Mouse (Mus musculus): ENCODE measurements around the gene Crtac1. TPM values are rescaled to one million over a fixed set of nuclear protein-coding genes. Genes with fewer than 3 reads are reported as not detected.

The Crtac1 gene
- total RNA-seq, 1 experiment from 2014 or later, result 0.37 TPM

- DNase-seq, result peak; percentile 87
Observed at GRCm38 (mm10) chr19:42325894-42326293, 105.7 kb downstream of the Crtac1 start.

- DNase-seq, result no peak
Observed at GRCm38 (mm10) chr19:42322357-42323090, 109.1 kb downstream of the Crtac1 start.

GRCm38 (mm10) chr19:42321936-42322335, 109.6 kb downstream of the Crtac1 start:
- no peak for DNase-seq

GRCm38 (mm10) chr19:42317648-42318425, 113.7 kb downstream of the Crtac1 start:
- no peak for DNase-seq

- DNase-seq, result no peak
Observed at GRCm38 (mm10) chr19:42316998-42317397, 114.6 kb downstream of the Crtac1 start.

- DNase-seq, result no peak
Observed at GRCm38 (mm10) chr19:42316525-42316924, 115.1 kb downstream of the Crtac1 start.

GRCm38 (mm10) chr19:42315914-42316313, 115.7 kb downstream of the Crtac1 start:
- DNase-seq, result peak; percentile 86

GRCm38 (mm10) chr19:42315070-42315679, 116.4 kb downstream of the Crtac1 start:
- no peak for DNase-seq

GRCm38 (mm10) chr19:42312191-42312590, 119.4 kb downstream of the Crtac1 start:
- no peak for DNase-seq

GRCm38 (mm10) chr19:42311332-42311731, 120.3 kb downstream of the Crtac1 start:
- no peak for DNase-seq

- DNase-seq, result no peak
Observed at GRCm38 (mm10) chr19:42308931-42309330, 122.7 kb downstream of the Crtac1 start.

- DNase-seq, result peak; percentile 22
Observed at GRCm38 (mm10) chr19:42307019-42307418, 124.6 kb downstream of the Crtac1 start.

- DNase-seq, result peak; percentile 23
Observed at GRCm38 (mm10) chr19:42306202-42306601, 125.4 kb downstream of the Crtac1 start.

- DNase-seq, result no peak
Observed at GRCm38 (mm10) chr19:42305746-42306145, 125.8 kb downstream of the Crtac1 start.

GRCm38 (mm10) chr19:42304506-42304905, 127.1 kb downstream of the Crtac1 start:
- no peak for DNase-seq

GRCm38 (mm10) chr19:42303210-42303813, 128.3 kb downstream of the Crtac1 start:
- no peak for DNase-seq

GRCm38 (mm10) chr19:42293216-42293615, 138.4 kb downstream of the Crtac1 start:
- DNase-seq, result no peak

GRCm38 (mm10) chr19:42292106-42292505, 139.5 kb downstream of the Crtac1 start:
- DNase-seq, result no peak

GRCm38 (mm10) chr19:42290954-42291661, 140.5 kb downstream of the Crtac1 start:
- DNase-seq, result no peak

GRCm38 (mm10) chr19:42288361-42288760, 143.2 kb downstream of the Crtac1 start:
- no peak for DNase-seq

GRCm38 (mm10) chr19:42284178-42284577, 147.4 kb downstream of the Crtac1 start:
- DNase-seq, result no peak

GRCm38 (mm10) chr19:42279611-42280010, 152.0 kb downstream of the Crtac1 start:
- DNase-seq, result no peak
